Mouse (Mus musculus): ENCODE data around the gene Prmt2. TPM values are rescaled to one million over a fixed set of nuclear protein-coding genes. Genes with fewer than 3 reads are reported as not detected.

Prmt2 gene
- polyA plus RNA-seq, 1 experiment from 2014 or later = 50.8 TPM

DNA sequence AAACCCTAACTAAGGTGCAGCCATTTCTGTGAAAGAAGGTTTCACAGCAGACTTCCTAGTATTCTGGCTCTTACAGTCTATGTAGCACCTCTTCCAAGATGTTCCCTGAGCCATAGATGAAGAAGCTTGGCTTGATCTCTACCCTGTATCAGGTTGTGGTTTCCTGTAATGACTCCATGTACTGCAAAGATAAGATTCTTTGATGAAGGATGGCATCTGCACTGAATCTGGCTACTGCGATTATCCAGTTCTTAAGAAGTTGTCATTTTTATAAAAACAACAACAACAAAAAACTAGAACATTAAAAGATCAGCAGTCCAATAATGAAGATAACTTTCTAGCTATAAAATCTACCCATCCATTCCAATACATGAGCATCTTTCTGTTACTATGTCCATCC is 49.7 kb downstream of the Prmt2 start:
- DNase-seq (ENCODE audit: low spot score) = no peak
- Histone ChIP-seq H3K4me3 (ENCODE audit: low read depth, low read length) (no peak overlapping the region), H3K4me2 (replicated peaks; ENCODE audit: low read depth, low read length) (no peak overlapping the region), H3K36me3 (ENCODE audit: insufficient read depth, low read length) (no peaks in the 10 kb centered on the region), H3K9me3 (ENCODE audit: low read length) (no peaks in the 10 kb centered on the region), H3K27ac (ENCODE audit: low read length) (no peak overlapping the region), H3K9ac (replicated peaks; ENCODE audit: low read depth) (no peak overlapping the region), H3K4me1 (ENCODE audit: insufficient read depth, low read depth, low read length) (no peaks in the 10 kb centered on the region), H3K27me3 (replicated peaks; ENCODE audit: insufficient read depth, low read length) (no peaks in the 10 kb centered on the region)
- no peak for ATAC-seq
- 91% methylated on average over 1 of the region's 1 CpGs for WGBS
- no peak for TF ChIP-seq EP300 (IDR thresholded peaks at IDR 0.05)
- TF ChIP-seq CTCF (IDR thresholded peaks at IDR 0.05) = no peak

- 63% methylated on average over 4 of the region's 4 CpGs for WGBS
- H3K36me3 ChIP-seq (ENCODE audit: insufficient read depth, low read length) = no peaks in the 10 kb centered on the region
- no peak overlapping the region for H3K9ac ChIP-seq (replicated peaks; ENCODE audit: low read depth)
- no peak overlapping the region for H3K27ac ChIP-seq (ENCODE audit: low read length)
- ATAC-seq = no peak
- H3K4me1 ChIP-seq (ENCODE audit: insufficient read depth, low read depth, low read length) = no peaks in the 10 kb centered on the region
- H3K9me3 ChIP-seq (ENCODE audit: low read length) = no peaks in the 10 kb centered on the region
- H3K27me3 ChIP-seq (replicated peaks; ENCODE audit: insufficient read depth, low read length) = no peaks in the 10 kb centered on the region
- no peak overlapping the region for H3K4me2 ChIP-seq (replicated peaks; ENCODE audit: low read depth, low read length)
- DNase-seq (ENCODE audit: low spot score) = no peak
- no peak overlapping the region for H3K4me3 ChIP-seq (ENCODE audit: low read depth, low read length)
- TF ChIP-seq EP300 (IDR thresholded peaks at IDR 0.05) (no peak), CTCF (IDR thresholded peaks at IDR 0.05) (no peak)
Measured at GRCm38 (mm10) chr10:76185216-76185615, 52.4 kb downstream of the Prmt2 start.

- Histone ChIP-seq H3K4me3 (ENCODE audit: low read depth, low read length) (no peak overlapping the region), H3K4me2 (replicated peaks; ENCODE audit: low read depth, low read length) (no peak overlapping the region), H3K27ac (ENCODE audit: low read length) (no peak overlapping the region), H3K27me3 (replicated peaks; ENCODE audit: insufficient read depth, low read length) (no peaks in the 10 kb centered on the region), H3K36me3 (ENCODE audit: insufficient read depth, low read length) (no peaks in the 10 kb centered on the region), H3K9ac (replicated peaks; ENCODE audit: low read depth) (no peak overlapping the region), H3K9me3 (ENCODE audit: low read length) (no peaks in the 10 kb centered on the region), H3K4me1 (ENCODE audit: insufficient read depth, low read depth, low read length) (no peaks in the 10 kb centered on the region)
- no peak for ATAC-seq
- WGBS = 54% methylated on average over 2 of the region's 2 CpGs
- no peak for DNase-seq (ENCODE audit: low spot score)
- no peak for TF ChIP-seq CTCF (IDR thresholded peaks at IDR 0.05)
- no peak for TF ChIP-seq EP300 (IDR thresholded peaks at IDR 0.05)
Measured at GRCm38 (mm10) chr10:76174899-76175298, 62.8 kb downstream of the Prmt2 start.

- whole genome bisulfite sequencing = 45% methylated on average over 1 of the region's 1 CpGs
- ATAC-seq (no peak), DNase-seq (ENCODE audit: low spot score) (no peak)
- Histone ChIP-seq H3K27me3 (replicated peaks; ENCODE audit: insufficient read depth, low read length) (no peaks in the 10 kb centered on the region), H3K4me3 (ENCODE audit: low read depth, low read length) (no peak overlapping the region), H3K4me1 (ENCODE audit: insufficient read depth, low read depth, low read length) (no peaks in the 10 kb centered on the region), H3K36me3 (ENCODE audit: insufficient read depth, low read length) (no peaks in the 10 kb centered on the region), H3K9ac (replicated peaks; ENCODE audit: low read depth) (no peak overlapping the region), H3K27ac (ENCODE audit: low read length) (no peak overlapping the region), H3K4me2 (replicated peaks; ENCODE audit: low read depth, low read length) (no peak overlapping the region), H3K9me3 (ENCODE audit: low read length) (no peaks in the 10 kb centered on the region)
- TF ChIP-seq EP300 (IDR thresholded peaks at IDR 0.05) (no peak), CTCF (IDR thresholded peaks at IDR 0.05) (no peak)
Measured at GRCm38 (mm10) chr10:76158009-76158408, 79.7 kb downstream of the Prmt2 start.

DNA sequence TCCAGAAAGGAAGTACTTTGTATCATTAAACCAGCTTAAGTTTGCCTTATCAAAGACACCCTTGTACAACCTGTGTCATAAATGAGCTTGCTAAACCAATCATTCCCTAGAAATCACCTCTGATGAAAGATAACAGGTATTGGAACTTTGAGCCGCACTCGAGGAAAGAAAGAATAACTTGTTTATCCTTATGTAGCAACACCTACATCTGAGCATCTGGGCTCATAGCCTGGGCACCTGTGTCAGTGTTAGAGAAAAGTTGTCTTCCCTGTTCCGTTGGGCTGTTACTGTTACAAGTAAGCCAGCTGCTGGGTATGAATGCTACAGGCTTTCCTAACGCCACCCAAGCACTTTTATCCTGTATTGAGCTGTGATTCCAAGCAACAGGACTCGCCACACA is 80.1 kb downstream of the Prmt2 start:
- Histone ChIP-seq H3K27ac (ENCODE audit: low read length) (no peak overlapping the region), H3K27me3 (replicated peaks; ENCODE audit: insufficient read depth, low read length) (no peaks in the 10 kb centered on the region), H3K4me3 (ENCODE audit: low read depth, low read length) (no peak overlapping the region), H3K4me2 (replicated peaks; ENCODE audit: low read depth, low read length) (no peak overlapping the region), H3K9me3 (ENCODE audit: low read length) (no peaks in the 10 kb centered on the region), H3K36me3 (ENCODE audit: insufficient read depth, low read length) (no peaks in the 10 kb centered on the region), H3K4me1 (ENCODE audit: insufficient read depth, low read depth, low read length) (no peaks in the 10 kb centered on the region), H3K9ac (replicated peaks; ENCODE audit: low read depth) (no peak overlapping the region)
- DNase-seq (ENCODE audit: low spot score) (no peak), ATAC-seq (no peak)
- TF ChIP-seq CTCF (IDR thresholded peaks at IDR 0.05) = no peak
- TF ChIP-seq EP300 (IDR thresholded peaks at IDR 0.05) = no peak
- 71% methylated on average over 5 of the region's 5 CpGs for WGBS

MicroRNAs encoded within 50 kb of the gene (microRNA counts, 519-probe panel; counts per million panel counts)
- microRNA mmu-miR-678 = 1,869 counts per million, percentile 3 among the panel's probes with 10 or more counts

Small RNA genes lying within 50 kb of the gene (microRNA-seq; reads per million reads assigned to microRNA genes)
- gene Mir678 = not detected

Other genes starting within 250 kb of the Prmt2 start
- gene Zfp280b, start 205.2 kb downstream of the Prmt2 start, polyA plus RNA-seq (2015; fragmentation: Nextera tagmentation; extraction: Ambion mirVana) = 8.8 and 9.4 TPM in 2 replicates
- 0.04 TPM in 1 of 2 replicates, not detected in the other for gene Slc5a4b, start 126.9 kb downstream of the Prmt2 start, polyA plus RNA-seq (2015; fragmentation: Nextera tagmentation; extraction: Ambion mirVana)
- gene Slc5a4a, start 90.4 kb downstream of the Prmt2 start, polyA plus RNA-seq (2015; fragmentation: Nextera tagmentation; extraction: Ambion mirVana) = not detected in 2 replicates
- gene S100b, start 16.0 kb upstream of the Prmt2 start, polyA plus RNA-seq (2015; fragmentation: Nextera tagmentation; extraction: Ambion mirVana) = 1.3 and 1.9 TPM in 2 replicates
- gene Dip2a, start 107.4 kb upstream of the Prmt2 start, polyA plus RNA-seq (2015; fragmentation: Nextera tagmentation; extraction: Ambion mirVana) = 7.2 and 8.1 TPM in 2 replicates
- gene AC141477.1, start 202.6 kb upstream of the Prmt2 start, polyA plus RNA-seq (2015; fragmentation: Nextera tagmentation; extraction: Ambion mirVana) = 1.4 TPM in 1 of 2 replicates, not detected in the other
- 16.7 and 18.5 TPM in 2 replicates for gene Pcnt, start 204.9 kb upstream of the Prmt2 start, polyA plus RNA-seq (2015; fragmentation: Nextera tagmentation; extraction: Ambion mirVana)
- gene 2610028H24Rik, start 211.2 kb upstream of the Prmt2 start, polyA plus RNA-seq (2015; fragmentation: Nextera tagmentation; extraction: Ambion mirVana) = 30.3 and 32.3 TPM in 2 replicates
- gene Mcm3ap, start 231.1 kb upstream of the Prmt2 start, polyA plus RNA-seq (2015; fragmentation: Nextera tagmentation; extraction: Ambion mirVana) = 41.9 and 46.0 TPM in 2 replicates
- 5.4 and 5.9 TPM in 2 replicates for gene Ybey, start 231.2 kb upstream of the Prmt2 start, polyA plus RNA-seq (2015; fragmentation: Nextera tagmentation; extraction: Ambion mirVana)